Comparison of ENCODE assay signal across 21 mouse cellular contexts in genomic region chr17:58891488-58892210, GRCm38 (mm10).
DNase-seq lines count a peak whose midpoint lies in the region; ATAC-seq lines count a peak whose summit lies in the region.
"Had no signal": no experiment of that assay in that cellular context is flagged by ENCODE, and none has a peak within 500 bp of the region (broad histone marks: within the 10 kb centered on the region; RNA-seq: fewer than 3 reads in every experiment).

No protein-coding gene starts in this region.

- peak overlapping the region; percentile 46; the same call in 1 of the 2 replicates for H3K27ac ChIP-seq in hindbrain, embryonic 10.5 days
- no peak overlapping the region for H3K27ac ChIP-seq in hindbrain, embryonic 12.5 days
- H3K27ac ChIP-seq in neural tube, embryonic 15.5 days (replicated peaks) = 0 out of 2 replicates have a peak overlapping the region, but pooled peaks have one; percentile 28
- H3K27ac ChIP-seq: forebrain, embryonic 12.5 days; heart, embryonic 10.5 days; macrophage; stomach, embryonic 15.5 days had no signal

- H3K36me3 ChIP-seq in hindbrain, embryonic 10.5 days = no peaks in the 10 kb centered on the region
- no peaks in the 10 kb centered on the region for H3K36me3 ChIP-seq in hindbrain, embryonic 12.5 days
- H3K36me3 ChIP-seq in neural tube, embryonic 15.5 days = no peaks in the 10 kb centered on the region
- H3K36me3 ChIP-seq: forebrain, embryonic 12.5 days; heart, embryonic 10.5 days; stomach, embryonic 15.5 days had no signal

- DNase-seq in cerebellum, postnatal 10 days = peak; percentile 56 to 70
- no peak for DNase-seq in cerebellum, adult 11 months
- DNase-seq in hindbrain, embryonic 10.5 days (ENCODE audit: low spot score) = no peak
- peak; percentile 52 for DNase-seq in left cerebral cortex, postnatal 4 days
- DNase-seq in left cerebral cortex, postnatal 36 days (ENCODE audit: low spot score in 2 of 2) = no peak
- DNase-seq in neural tube, embryonic 10.5 days (ENCODE audit: extremely low spot score, low spot score) = no peak
- DNase-seq: adrenal gland, postnatal 36 days; heart, postnatal 4 days; kidney, adult 8-10 months; kidney, postnatal 25 days; right cerebral cortex, adult 18-20 months; thymus, postnatal 25 days had no signal

- intact Hi-C loops in left cerebral cortex, postnatal 4 days (cut with DNase I) = no loop called here
- intact Hi-C loops in left cerebral cortex, postnatal 36 days (cut with DNase I) = no loop called here

- no peak for ATAC-seq in hindbrain, embryonic 12.5 days (ENCODE audit: low FRiP score)
- no peak for ATAC-seq in neural tube, embryonic 15.5 days (ENCODE audit: low FRiP score)
- ATAC-seq: inflammation-experienced regulatory T-cells, adult 6 months; lung, postnatal 0 days had no signal

- no peak overlapping the region for H3K4me2 ChIP-seq in hindbrain, embryonic 12.5 days (replicated peaks)
- no peak overlapping the region for H3K4me2 ChIP-seq in neural tube, embryonic 15.5 days
- H3K4me2 ChIP-seq: forebrain, embryonic 12.5 days; stomach, embryonic 15.5 days had no signal

- H3K9me3 ChIP-seq in hindbrain, embryonic 10.5 days = no peaks in the 10 kb centered on the region
- no peaks in the 10 kb centered on the region for H3K9me3 ChIP-seq in hindbrain, embryonic 12.5 days (replicated peaks)
- no peaks in the 10 kb centered on the region for H3K9me3 ChIP-seq in neural tube, embryonic 15.5 days (replicated peaks)
- H3K9me3 ChIP-seq: forebrain, embryonic 12.5 days; heart, embryonic 10.5 days; stomach, embryonic 15.5 days had no signal

- H3K4me1 ChIP-seq in hindbrain, embryonic 10.5 days (replicated peaks) = peaks cover 31% of the 10 kb centered on the region
- H3K4me1 ChIP-seq in hindbrain, embryonic 12.5 days = peaks cover 7% of the 10 kb centered on the region; the same call in 1 of the 2 replicates
- H3K4me1 ChIP-seq in neural tube, embryonic 15.5 days = peaks cover 7% of the 10 kb centered on the region; the same call in 1 of the 2 replicates
- H3K4me1 ChIP-seq: heart, embryonic 10.5 days; stomach, embryonic 15.5 days had no signal

- WGBS in hindbrain, embryonic 10.5 days = 40% methylated on average over 4 of the region's 4 CpGs
- 30% methylated on average over 4 of the region's 4 CpGs for WGBS in hindbrain, embryonic 12.5 days
- 23% methylated on average over 4 of the region's 4 CpGs for WGBS in neural tube, embryonic 15.5 days

- H3K4me3 ChIP-seq in hindbrain, embryonic 10.5 days = no peak overlapping the region
- H3K4me3 ChIP-seq in hindbrain, embryonic 12.5 days = no peak overlapping the region
- no peak overlapping the region for H3K4me3 ChIP-seq in neural tube, embryonic 15.5 days (replicated peaks)
- H3K4me3 ChIP-seq: forebrain, embryonic 12.5 days; heart, embryonic 10.5 days; myocyte; stomach, embryonic 15.5 days had no signal

- no peak overlapping the region for H3K9ac ChIP-seq in hindbrain, embryonic 12.5 days
- no peak overlapping the region for H3K9ac ChIP-seq in neural tube, embryonic 15.5 days (replicated peaks)
- H3K9ac ChIP-seq: forebrain, embryonic 12.5 days; stomach, embryonic 15.5 days had no signal

- no peaks in the 10 kb centered on the region for H3K27me3 ChIP-seq in hindbrain, embryonic 10.5 days (ENCODE audit: insufficient read depth, poor library complexity, severe bottlenecking)
- H3K27me3 ChIP-seq in hindbrain, embryonic 12.5 days = no peaks in the 10 kb centered on the region
- no peaks in the 10 kb centered on the region for H3K27me3 ChIP-seq in neural tube, embryonic 15.5 days (replicated peaks)
- H3K27me3 ChIP-seq: forebrain, embryonic 12.5 days; stomach, embryonic 15.5 days had no signal

Comparison
In these comparisons a context has a peak if more than half of its experiments do, and no peak if none do; other contexts are left out.
1. DNase-seq: peak in cerebellum, postnatal 10 days (2 of 2) and left cerebral cortex, postnatal 4 days (single experiment); none in cerebellum, adult 11 months (single experiment), hindbrain, embryonic 10.5 days (single experiment), left cerebral cortex, postnatal 36 days (0 of 2) and neural tube, embryonic 10.5 days (single experiment).